Mouse (Mus musculus): ENCODE data around the gene P3h3. TPM values are rescaled to one million over a fixed set of nuclear protein-coding genes. Genes with fewer than 3 reads are reported as not detected.

Gene P3h3
- total RNA-seq, 2 experiments from 2014 or later = 0.09 TPM; not detected in 1

DNA sequence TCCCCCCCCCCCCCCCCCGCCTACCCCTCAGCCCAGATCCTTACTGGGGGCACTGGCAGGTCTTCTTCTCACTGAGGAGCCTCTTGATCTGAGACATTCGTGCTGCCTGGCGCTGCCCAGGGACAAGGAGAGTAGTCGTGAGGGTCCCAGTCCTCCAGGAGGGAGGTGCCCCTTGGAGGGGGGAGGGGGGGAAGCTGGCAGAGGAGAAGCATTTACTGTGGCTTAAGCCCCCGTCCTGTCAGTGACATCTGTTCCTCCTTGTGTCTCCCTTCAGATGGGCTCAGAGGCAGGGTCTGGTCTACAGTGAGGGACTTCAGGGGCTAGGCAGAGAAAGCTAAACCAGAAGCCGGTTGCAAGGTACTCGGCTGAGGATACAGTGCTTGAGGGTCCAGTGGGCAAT lies 9.0 kb upstream of the P3h3 start:
- no peak for ATAC-seq (ENCODE audit: poor library complexity, severe bottlenecking)

- no peak for ATAC-seq (ENCODE audit: poor library complexity, severe bottlenecking)
Measured at GRCm38 (mm10) chr6:124865766-124866362, 8.3 kb upstream of the P3h3 start.

- ATAC-seq (ENCODE audit: poor library complexity, severe bottlenecking) = peak; percentile 44; the same call in 1 of the 2 replicates
Measured at GRCm38 (mm10) chr6:124863658-124864298, 6.2 kb upstream of the P3h3 start, which contains the start of gene Gpr162. Gene Gpr162, minus strand, starts transcription at chr6:124863983.

DNA sequence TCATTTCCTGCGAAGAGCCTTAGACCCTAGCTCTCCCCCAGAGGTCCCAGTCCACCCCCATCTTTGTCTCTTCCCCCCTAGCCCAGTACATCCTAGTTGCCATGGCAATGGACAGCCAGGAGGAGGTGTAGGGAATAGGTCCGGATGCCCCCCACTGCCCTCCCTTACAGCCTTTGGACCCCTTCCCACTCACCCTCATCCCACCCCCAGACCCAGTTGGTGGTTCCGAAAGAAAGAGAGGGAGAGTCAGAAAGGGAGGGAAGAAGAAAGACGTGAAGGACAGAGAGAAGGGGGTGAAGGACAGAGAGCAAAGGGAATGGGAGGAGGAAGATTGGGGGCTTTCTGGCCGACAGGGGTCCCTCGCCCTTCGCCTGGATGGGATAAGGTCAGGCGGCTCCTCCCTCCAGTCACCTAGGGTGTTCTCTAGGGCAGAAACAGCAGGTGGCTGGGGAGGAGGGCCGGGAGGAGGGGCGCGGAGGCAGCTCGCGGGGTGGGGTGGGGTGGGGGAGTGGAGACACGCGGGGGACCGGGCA lies 5.6 kb upstream of the P3h3 start:
- no peak for ATAC-seq (ENCODE audit: poor library complexity, severe bottlenecking)

GRCm38 (mm10) chr6:124862406-124863124 lies 5.0 kb upstream of the P3h3 start:
- no peak for ATAC-seq (ENCODE audit: poor library complexity, severe bottlenecking)

DNA sequence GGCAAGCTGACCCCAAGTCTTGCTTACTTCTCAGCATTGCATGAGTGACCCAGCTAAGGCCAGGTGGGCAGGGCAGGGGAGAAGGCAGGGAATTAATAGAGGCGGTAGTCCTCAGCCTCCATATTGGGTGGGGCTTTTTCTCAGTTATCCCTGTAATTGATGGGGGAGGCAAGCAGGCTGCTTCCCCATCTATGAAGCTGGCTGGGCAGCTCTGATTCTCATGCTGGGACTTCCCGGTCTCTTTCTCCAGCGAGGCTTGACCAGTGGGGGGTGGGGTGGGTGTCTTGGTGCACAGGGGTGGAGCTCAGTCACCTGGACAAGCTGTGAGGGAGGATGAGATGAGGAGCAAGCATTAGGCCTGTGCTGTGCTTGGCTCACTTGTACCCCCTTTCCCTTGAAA lies 4.2 kb upstream of the P3h3 start:
- ATAC-seq (ENCODE audit: poor library complexity, severe bottlenecking) = no peak

DNA sequence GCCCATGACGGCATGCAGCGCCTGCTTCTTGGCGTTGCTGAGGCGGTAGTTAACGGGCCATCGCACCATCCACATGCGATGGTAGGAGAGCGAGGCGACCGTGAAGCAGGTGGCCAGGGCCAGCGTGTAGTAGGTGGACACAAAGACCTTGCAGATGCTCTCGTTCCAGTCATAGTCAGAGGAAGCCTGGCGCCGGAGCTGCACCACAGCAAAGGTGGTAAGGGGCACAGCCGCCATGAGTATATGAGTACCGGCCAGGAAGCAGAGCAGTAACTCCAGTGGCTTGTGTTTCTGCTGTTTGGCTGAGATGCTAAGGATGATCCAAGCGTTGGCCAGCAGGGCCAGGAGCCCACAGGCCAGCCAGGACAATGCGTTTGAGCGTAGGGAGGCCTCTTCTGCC lies 3.7 kb upstream of the P3h3 start:
- ATAC-seq (ENCODE audit: poor library complexity, severe bottlenecking) = no peak

- no peak for ATAC-seq (ENCODE audit: poor library complexity, severe bottlenecking)
Measured at GRCm38 (mm10) chr6:124860511-124860910, 3.0 kb upstream of the P3h3 start.

GRCm38 (mm10) chr6:124859725-124860124 lies 2.2 kb upstream of the P3h3 start:
- peak; percentile 67 for ATAC-seq (ENCODE audit: poor library complexity, severe bottlenecking)

DNA sequence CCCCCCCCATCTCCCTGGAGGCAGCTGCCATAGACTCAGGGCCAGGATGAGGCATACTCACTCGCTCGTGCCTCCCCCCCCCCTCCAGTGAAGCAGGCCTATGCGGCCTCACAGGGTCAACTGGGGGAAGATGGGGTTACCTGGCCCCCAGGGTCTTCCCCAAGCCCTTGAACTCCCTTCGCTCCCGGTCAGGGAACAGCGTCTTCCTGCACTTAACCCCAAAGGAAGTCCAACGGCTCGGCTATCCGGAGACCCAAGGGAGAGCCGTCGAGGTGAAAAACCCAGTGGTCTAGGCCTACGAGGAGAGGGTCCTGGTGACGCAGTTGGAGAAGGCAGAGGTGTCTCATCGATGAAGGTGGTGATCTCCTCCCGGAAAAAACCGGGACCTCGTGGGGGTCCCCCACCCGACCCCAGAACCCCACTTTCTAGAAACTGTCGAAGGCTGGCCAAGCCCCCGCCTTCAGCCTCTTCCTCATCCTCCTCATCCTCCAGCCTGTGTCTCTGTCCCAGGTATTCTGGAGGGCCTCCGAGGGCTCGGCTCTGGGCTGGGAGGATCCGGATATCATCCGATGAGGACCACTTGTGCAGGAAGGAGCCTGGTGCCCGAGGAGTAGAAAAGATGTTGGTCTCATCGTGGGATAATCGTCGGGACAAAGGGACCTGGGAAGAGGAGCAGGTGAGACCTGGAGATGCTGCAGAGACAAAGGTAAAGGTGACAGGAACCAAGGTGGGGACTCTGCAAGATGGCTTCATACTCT lies 1.2 kb upstream of the P3h3 start:
- no peak for ATAC-seq (ENCODE audit: poor library complexity, severe bottlenecking)

GRCm38 (mm10) chr6:124857840-124858530 lies 433 bp upstream of the P3h3 start:
- no peak for ATAC-seq (ENCODE audit: poor library complexity, severe bottlenecking)

DNA sequence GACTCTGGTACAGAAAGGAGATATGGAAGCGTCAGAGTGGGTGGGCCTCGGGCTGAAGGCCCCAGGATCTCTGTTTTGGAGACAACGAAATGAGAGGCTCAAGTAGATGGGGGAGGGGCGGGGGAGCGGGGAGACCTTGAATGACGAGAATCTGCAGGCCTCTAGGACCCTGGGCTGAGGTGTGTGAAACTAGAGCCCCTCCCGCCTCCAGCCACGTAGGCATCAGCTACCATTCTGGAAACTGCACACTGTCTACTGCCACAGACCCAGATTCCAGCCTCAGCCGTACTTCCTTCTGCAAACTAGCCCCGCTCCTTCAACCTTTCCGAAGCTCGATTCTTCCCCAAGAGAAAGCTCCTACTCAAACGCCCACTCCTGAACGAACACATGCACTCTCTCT lies 1.2 kb downstream of the P3h3 start:
- no peak for ATAC-seq (ENCODE audit: poor library complexity, severe bottlenecking)

- no peak for ATAC-seq (ENCODE audit: poor library complexity, severe bottlenecking)
Measured at GRCm38 (mm10) chr6:124854647-124855046, 2.9 kb downstream of the P3h3 start.

- no peak for ATAC-seq (ENCODE audit: poor library complexity, severe bottlenecking)
Measured at GRCm38 (mm10) chr6:124850535-124850934, 7.0 kb downstream of the P3h3 start.

- peak; percentile 98 for ATAC-seq (ENCODE audit: poor library complexity, severe bottlenecking)
Measured at GRCm38 (mm10) chr6:124847305-124847704, 10.2 kb downstream of the P3h3 start.

GRCm38 (mm10) chr6:124840241-124841167 lies 17.0 kb downstream of the P3h3 start, which contains the start of gene Gnb3:
Gene Gnb3, minus strand, starts transcription at chr6:124840275.
- 0 out of 2 replicates have a peak, but pooled peaks have one; percentile 27 for ATAC-seq (ENCODE audit: poor library complexity, severe bottlenecking)

GRCm38 (mm10) chr6:124839805-124840204 lies 17.7 kb downstream of the P3h3 start:
- ATAC-seq (ENCODE audit: poor library complexity, severe bottlenecking) = no peak

- no peak for ATAC-seq (ENCODE audit: poor library complexity, severe bottlenecking)
Measured at GRCm38 (mm10) chr6:124836411-124836810, 21.1 kb downstream of the P3h3 start.

DNA sequence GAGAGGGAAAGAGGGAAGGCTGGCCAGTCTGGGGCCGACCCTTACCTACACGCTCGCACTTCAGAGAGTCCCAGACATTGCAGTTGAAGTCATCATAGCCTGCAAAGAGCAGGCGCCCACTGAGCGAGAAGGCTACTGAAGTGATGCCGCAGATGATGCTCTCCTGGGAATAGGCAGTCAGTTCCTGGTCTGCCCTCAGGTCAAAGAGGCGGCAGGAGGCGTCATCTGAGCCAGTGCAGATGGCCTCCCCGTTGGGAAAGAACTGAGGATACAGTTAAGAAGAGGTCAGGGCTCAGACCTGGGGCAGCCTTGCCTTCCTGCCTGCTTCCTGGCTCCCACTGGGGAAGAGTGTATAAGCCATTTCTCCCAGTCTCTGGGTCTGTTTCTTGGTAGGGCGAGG lies 22.0 kb downstream of the P3h3 start:
- no peak for ATAC-seq (ENCODE audit: poor library complexity, severe bottlenecking)
